Mouse (Mus musculus): Measurements from ENCODE around the gene Fut2.

DNA sequence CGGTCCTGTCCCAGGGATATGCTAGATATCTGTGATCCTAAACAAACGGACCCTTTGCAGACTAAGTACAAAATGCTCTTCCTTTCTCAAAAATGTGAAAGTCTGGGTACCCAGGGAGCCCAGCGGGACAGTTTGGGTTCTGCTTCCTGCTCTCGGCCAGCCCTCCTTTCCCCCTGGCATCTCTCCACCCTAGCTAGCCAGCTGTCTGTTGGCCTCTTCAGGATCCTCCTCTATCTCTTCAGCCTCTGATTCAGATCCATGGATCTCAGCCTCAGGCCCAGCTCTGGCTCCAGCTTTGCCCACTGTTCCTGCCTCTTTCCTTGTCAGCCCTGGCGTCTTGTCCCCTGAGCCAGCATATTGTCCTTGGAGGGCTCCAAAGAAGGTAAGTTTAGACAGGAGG, 24.1 kb downstream of the Fut2 start:
- TF ChIP-seq CTCF (IDR thresholded peaks at IDR 0.05; ENCODE audit: low read depth) (no peak), EP300 (IDR thresholded peaks at IDR 0.05; ENCODE audit: low read depth) (no peak)

Measured in liver, postnatal 0 days (tissue).